Mouse (Mus musculus) liver, adult 2 months (tissue): ENCODE results near the gene Ifrd1.

Experiments
- CTCF ChIP-seq: fragments of 200-500 bp; IDR thresholded peaks from 2 replicates; pipeline ENCODE4 v1.5.1; 2011; ENCODE audit warnings: low read depth, low read length, control low read depth
- POLR2A ChIP-seq: fragments of 200-500 bp; IDR thresholded peaks from 2 replicates; pipeline ENCODE4 v1.6.1; 2011; ENCODE audit warnings: low read length, control low read depth; ENCODE audit not compliant: insufficient read depth; ENCODE audit errors: extremely low read depth

- no peak for TF ChIP-seq POLR2A
- TF ChIP-seq CTCF, result no peak
Observed at GRCm38 (mm10) chr12:40286539-40286938, 38.2 kb upstream of the Ifrd1 start.
